Mouse (Mus musculus) thymus, postnatal 25 days (tissue): ENCODE measurements at regions not wholly inside any gene's neighbourhood (a gene's known extent, or its start where the extent isn't known, plus 50 kb on each side); places are given as distances from the start of the nearest gene placed in this dataset.

ENCODE experiments used
- DNase-seq: peaks from one replicate; pipeline ENCODE4 v3.0.0; 2022

DNA sequence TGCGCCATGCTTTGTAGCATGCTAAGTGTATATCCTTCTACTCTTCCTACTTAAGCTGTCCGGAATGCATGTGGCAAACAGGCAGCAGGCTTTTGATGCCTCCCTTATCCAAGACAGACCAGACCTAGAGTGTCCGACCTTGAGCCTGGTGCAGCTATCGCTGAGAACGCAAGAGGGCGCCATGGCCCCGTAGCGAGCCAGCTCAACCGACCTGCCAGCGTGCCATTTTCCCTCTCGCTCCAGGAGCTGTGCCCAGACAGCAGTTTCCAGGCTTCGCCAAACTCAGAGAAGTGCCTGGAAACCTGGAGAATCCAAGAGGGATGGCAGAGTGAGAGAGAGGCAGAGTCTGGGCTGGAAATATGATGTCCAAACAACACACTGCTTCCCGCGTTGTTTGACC, 155.8 kb upstream of the Gm12830 start:
- DNase-seq, result peak; percentile 58

DNA sequence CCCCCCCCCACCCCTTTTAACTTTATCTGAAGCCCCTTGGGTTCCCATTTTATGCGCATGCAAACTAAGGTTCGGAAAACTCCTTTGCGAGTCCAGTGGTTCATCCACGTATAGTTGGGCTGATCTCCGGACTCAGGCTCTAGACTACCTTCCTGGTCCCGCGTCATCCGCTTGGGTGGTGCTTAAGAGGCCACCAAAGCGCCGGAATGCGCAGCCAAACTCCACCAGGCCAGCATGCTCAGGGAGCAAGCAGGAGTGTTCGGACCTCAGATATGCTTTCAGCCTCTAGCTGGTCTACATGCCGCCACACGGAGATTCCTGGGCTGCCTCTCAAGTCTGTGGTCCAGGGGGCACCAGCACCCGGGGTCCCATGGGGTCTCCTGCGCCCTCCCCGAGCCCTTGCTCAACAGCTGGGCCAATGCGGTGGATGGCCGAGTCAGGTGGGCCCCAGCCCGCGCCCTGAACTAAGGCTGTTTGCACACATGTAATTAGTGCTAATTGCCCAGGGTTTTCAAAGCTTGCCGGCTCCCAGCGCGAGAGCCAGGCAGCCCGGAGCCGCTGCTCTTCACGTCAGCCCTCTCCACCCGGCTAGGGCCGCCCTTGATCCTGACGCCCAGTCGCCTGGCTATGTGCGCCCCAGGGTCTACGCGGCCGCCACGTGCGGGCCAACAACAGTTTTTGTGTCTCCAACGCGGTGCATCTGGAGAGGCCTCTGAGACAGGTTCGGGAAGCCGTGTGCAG, 155.1 kb upstream of the Gm12830 start:
- DNase-seq, result no peak

DNA sequence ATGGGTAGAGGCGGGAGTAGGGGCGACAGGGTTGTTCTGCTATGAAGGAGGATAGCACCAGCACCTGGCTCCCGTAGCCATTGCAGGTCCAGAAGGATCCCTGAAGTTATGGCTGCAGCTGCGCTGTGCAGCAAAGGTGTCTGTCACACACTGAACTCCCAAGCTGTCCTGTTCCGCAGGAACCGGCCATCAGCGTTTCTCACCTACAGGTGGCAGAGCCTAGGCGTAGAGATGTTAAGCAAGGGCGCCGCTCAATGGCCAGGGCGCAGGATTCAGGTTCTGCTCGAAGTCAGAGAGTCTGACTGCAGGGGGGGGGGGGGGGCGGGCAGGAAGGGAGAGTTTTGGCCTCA, 154.6 kb upstream of the Gm12830 start:
- no peak for DNase-seq

DNA sequence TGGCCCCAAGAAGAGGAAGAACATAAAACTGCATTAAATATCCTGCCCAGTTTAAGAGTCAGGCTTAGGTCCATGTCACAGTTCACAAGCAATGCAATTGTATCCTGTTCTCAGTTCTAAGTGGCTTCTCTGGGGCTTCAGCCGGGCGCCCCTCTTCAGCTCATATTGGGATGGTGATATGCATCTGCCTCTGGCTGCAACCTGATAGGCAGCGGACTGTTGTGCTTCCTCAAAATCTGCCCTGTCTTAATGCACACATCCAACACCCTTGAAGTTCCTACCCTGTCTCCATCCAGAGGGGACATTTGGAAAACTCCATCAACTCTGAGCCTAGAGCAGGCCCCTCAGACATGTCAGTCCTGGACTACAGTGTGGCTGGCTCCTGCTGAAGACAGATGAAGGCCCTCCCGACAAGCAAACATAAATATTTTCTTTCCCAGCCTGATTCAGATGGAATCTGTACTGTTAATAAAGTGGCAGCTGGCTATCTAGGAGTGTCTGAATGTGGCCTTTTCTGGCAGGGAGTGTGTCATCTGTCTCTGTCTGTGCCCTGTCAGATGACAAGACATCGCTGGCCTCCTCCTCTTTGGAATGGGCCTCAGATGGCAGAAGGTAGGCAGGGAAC, 149.3 kb upstream of the Gm12830 start:
- DNase-seq, result no peak

DNA sequence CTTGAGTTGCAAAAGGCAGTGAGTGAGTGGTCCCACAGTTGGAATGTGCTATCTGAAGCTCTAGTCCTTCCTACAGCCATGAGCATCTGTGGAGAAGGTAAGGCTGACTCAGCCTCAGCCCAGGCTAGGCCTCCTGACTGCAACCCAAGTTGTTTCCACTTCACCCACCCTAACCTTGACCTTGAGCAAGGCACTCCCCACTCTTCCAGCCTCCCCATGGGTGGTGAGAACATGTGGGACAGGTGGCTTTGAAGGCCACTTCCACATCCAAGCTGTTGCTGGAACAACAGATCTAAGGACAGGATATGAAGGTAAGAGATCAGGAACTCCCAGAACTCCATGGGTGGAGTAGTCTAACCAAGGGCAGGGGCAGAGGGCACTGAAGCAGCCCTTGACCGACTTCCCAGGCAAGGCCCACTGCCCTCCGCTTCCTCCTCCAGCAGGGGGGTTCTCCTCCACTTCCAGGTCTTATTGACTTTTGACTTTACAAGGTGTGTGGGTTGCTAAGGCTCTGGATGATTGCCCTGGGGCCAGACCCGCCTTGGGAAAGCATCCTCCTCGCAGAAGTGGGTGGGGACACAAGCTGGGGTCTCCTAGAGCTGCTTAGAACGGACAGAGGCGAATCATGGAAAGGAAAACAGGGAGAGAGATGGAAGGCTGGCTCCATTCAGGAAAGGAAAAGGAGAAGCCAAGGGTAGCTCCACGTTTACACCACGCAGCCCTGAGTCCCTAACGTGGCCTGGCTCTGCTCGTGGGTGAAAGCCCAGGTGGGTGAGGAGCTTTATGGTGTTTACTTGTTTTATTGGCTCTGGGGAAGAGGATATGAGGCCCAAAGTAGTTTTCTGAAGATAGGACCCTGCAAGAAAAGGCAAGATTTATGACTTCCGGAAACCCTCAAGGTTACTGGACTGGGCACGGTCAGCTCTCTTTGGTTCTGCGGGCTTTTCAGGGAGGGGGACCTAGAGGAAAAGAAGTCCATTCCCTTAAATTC, 144.3 kb upstream of the Gm12830 start:
- DNase-seq, result no peak

DNA sequence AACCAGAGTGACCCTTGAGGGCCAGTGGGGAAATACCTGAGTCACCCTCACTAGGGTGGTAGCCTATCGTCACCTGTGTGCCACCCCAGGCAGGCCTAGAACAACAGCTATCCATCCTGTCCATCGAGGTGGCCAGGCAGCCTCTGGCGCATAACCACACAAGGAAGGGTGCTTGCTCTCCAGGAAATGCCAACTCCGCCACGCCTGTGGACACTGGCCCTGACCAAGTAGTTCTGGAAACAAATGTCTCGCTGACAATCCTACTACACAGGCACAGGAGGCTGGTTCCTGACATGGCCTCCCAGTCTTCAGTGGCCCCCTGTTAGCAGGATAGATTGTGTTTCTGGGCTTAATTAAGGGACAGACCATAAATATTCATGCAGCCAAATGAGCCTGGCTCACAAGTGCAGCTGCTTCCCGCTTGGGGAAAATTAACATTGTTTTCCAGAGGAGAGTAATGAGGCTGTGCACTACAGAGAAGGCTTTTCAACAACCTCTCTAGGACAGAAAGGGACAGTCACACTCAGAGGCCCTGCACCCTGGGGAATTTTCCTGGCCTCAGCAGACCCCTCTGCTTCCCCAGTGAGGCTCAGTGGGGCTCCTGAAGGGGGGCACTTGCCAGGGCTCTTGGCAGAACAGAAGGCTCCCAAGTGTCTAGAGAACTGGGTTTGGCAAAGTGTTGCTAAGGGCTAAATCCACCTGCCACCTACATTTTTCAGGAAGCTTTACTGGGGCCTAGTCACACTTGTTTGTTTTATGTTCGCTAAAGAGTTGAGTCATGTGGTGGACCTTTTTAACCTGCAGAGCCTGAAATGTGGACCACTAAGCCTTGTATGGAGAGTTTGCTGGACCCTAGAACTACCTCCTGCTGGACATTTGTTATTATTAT, 143.2 kb upstream of the Gm12830 start:
- DNase-seq, result no peak

DNA sequence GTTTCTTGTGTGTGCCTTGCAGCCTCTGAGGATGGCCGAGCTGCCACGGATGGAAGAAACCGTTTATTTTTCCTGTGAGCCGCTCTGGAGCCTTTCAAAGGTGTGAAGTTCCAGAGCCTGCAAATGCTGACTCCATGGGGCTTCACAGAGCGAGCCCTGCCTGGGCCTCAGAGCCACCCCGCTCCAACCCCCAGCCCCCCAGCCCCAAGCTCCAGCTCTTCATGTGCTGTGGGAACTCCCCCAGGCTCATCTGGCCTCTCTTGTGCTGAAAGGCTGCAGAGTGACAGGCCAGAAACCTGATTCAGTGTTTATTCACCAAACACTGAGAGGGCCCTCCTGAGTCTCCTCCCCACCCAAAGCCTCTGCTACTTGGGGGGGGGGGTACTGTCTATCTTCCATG, 141.2 kb upstream of the Gm12830 start:
- no peak for DNase-seq

DNA sequence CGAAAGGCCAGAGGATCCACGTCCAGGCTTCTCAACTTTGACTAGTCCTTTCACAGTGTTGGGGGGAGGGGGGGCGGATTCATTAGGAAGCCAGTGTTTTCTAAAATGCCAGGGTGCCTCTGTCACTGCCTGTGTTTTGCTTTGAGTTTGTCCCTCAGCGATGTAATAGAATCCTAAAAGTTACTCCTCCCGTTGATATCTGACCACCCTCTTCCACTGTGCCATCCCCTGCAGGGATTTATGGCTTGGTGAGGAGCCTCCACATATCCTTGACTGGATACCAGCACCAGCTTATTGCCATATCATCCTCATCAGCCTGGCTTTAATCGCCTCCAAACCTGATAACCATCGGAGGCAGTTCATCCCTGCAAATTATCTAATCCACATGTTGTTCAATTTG, 138.6 kb upstream of the Gm12830 start:
- no peak for DNase-seq

DNA sequence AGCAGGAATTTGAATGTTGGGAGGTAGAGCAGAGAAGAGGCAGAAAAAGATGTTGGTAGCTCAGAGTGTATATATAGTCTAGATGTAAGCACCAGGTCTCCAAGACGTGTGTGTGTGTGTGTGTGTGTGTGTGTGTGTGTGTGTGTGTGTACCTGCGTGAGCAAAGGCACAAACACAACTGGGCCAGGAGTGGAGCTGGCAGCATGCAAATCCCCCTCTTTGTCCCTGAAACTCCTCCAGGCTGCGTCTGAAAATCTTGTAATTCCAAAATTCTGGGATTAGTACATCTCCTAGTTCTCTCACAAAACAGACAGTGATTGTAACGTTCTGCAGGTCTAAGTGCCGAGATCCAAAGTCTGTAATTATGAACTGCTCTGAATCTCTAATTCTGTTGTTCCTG, 137.8 kb upstream of the Gm12830 start:
- no peak for DNase-seq

DNA sequence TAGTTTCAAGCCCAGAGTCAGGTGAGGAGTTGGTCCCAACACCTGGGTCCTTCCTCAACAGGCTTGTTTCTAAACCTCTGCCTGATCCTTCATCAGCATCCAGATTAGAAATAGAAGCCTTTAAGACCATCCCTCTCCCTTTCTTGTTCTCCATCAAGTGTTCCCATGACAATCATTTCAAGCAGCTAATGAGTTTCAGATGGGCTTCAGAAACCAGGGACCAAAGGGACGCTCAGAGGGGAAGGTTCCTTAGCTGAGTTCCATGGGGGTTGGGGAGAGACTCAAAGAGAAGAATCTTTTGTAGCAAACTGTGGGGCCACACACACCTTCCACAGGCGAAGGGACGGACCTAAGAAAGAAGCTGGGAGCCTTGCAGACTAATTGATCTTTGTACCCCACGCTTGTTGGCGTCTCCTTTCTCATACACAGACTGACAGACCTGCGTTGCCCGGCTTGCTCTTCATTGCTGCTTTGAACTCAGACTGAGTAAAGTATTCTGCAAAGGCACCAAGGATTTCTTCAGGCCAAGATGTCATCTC, 136.6 kb upstream of the Gm12830 start:
- no peak for DNase-seq

DNA sequence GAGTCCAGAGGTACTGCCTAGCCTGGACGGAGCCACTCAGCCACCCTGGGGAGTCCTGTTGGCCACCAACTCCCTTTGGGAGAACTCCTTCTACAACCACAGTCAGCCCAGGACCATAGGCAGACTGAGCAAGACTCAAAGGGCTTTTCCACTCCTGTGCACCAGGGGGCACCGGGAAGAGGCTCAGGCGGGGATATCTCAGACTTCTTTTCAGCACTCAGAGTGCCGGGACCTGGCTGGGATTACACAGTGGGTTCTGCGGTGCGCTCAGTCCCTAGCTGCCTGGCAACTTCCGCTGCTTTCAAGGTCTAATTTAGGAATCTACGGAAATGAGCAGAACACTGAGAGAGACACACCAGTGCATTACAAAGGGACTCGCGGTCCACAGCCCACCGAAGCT, 136.1 kb upstream of the Gm12830 start:
- peak; percentile 30 for DNase-seq

DNA sequence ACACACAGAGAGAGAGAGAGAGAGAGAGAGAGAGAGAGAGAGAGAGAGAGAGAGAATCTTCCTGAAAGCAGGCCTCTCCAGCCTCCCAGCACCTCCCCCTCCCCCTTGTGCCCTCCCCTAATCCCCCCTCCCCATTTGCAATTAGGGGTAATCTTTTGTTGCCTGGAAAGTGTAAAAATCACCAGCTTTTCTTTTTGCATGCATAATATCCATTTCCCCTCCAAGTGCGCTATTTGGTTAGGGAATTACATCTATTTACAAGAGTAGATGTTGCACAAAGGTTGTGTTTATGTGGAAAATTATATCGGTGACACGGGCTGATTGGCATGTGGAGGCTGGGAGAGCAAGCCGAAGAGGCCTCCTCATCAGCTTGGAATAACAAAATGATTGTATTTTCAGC, 135.4 kb upstream of the Gm12830 start:
- DNase-seq, result no peak

DNA sequence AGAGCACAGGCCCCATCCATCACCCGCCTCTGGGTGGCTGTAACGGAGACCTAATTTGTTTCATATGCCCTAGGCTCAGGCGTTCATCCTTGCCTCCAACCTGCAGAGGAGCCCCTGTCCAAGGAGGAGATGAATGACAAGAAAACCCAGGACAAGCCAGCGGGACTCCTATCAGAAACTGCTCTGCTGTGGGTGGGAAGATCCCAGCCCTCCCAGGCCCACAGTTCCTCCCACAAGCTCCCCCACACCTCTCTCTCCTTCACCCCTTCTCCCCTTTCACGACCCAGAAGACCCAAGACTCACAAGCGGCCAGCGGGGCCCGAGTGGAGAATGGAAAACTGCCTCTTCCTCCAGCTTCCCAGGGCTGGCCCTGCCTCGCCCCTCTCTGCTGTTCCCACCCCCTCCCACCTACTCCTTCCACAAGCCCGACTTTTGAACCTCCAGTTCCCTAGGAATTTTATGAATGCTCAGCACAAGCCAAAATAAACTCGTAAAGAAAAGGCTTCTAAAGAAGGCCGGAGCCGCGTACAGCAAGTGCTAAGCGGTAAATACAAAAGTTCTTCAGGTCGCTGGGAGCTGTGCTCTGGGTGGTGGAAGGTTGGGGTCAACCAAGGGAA, 133.1 kb upstream of the Gm12830 start:
- DNase-seq, result no peak

DNA sequence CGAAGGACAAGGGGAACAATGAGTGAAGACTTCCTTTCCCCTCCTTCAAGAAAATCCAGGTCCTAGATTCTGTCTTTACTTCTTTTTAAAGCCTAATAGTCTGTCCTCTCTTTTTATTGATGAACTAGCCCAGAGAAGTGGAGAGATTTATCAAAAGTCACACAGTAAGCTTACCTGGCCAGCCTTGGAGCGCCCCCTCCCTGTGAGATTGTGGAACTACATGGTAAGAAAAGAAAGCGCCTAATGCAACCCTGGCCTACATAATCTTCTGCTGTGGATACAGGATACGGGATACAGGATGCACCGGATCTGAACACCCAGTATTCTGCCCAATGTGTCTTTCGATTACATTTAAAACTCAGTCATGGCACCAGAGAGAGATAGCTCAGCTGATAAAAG, 132.6 kb upstream of the Gm12830 start:
- DNase-seq, result peak; percentile 34

DNA sequence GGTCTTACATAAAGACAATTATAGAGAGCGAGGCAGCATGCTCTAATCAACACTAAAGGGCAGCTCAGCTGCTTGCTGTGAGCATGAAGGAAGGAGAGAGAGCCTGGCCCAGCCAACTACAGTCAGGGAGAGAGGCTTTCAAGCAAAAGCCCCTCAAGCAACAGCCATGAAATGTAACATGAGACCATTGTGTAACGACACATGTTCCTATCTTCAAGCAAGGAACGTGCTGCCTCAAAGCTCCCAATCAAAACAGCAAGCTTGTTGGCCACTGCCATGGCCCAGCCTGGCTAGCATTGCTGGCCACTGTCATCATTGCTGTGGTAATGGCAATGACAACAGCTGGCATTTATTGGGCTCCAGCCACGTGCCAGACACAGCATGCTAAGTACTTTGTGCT, 115.9 kb upstream of the Gm12830 start:
- no peak for DNase-seq

DNA sequence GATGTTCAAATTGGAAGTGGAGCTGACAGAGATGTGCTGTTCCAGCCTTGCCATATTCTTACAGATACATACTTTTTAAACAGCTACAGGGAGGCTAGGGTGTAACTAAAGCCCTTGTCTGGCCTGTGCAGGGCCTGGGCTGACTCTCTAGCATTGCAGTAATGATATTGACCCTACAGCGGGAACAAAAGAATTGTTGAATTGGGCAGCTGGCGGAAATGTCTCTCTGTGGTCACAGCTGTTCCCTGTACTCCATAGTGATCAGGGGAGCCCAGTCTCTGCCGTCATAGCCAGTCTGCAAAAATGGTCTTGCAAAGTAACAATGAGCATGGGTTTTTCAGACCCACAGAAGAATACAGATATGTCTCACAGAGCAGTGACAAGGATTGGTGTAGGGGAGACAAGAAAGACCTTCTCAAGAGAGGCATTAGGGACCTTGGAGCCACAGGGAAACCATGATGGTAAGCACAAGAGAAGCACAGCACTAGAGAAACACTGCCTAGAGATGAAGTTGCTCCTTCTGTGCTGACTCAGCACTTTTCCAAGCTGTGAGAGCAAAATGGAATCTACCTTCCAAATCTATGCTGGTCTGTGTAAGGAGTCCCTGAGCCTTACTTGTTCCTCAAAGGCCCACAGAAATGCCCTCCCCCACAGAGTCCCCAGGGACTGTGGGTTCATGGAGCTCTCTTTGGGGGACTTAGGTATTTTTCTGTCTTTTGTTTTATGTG, 111.2 kb upstream of the Gm12830 start:
- no peak for DNase-seq

DNA sequence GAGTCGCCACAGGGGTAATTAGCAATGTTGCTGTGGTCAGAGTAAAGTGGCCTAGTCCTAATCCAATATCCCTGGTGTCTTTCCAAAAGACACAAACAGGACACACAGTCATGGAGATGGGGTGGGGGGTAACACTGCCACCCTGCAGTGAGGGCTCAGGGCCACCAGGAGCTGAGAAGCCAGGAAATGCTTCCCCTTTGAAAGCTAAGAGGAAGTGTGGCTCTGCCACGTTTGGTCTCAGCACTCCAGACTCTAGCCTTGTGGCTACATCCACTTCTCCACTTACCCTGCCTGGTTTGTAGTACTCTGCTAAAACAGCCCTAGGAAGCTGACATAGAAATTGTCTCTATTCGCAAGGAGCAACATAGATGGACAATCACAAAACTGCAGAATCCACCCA, 110.4 kb upstream of the Gm12830 start:
- DNase-seq, result no peak

DNA sequence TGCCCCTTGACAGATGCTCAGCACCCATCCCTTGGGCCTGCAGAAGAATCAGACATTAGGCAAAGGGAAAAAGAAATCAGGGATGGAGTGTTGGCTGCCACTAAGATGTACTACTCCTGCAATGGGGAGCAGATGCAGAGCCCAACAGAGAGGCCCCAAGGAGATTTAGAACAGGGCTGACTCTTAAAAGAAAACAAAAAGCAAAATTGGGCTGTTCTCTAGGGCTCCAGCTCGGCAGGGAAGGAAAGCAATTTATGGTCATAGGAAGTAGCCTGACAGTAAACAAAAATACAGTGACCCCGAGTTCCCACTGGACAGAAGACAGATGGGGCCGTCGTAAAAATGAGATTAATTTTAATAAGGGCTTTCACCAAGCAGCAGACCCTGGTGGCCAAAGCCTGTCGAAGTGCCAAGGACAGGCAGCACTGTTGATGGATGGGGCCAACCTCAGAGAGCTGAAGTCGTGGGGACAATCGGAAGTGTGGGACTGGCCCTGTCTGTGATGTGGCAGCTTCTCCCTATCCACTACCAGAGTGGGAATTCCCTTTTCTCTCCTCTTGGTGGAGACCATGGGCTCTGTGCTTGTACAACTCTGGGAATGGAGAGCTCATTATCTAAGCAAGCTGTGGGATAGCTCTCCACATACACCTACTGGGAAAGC, 109.4 kb upstream of the Gm12830 start:
- DNase-seq, result no peak

DNA sequence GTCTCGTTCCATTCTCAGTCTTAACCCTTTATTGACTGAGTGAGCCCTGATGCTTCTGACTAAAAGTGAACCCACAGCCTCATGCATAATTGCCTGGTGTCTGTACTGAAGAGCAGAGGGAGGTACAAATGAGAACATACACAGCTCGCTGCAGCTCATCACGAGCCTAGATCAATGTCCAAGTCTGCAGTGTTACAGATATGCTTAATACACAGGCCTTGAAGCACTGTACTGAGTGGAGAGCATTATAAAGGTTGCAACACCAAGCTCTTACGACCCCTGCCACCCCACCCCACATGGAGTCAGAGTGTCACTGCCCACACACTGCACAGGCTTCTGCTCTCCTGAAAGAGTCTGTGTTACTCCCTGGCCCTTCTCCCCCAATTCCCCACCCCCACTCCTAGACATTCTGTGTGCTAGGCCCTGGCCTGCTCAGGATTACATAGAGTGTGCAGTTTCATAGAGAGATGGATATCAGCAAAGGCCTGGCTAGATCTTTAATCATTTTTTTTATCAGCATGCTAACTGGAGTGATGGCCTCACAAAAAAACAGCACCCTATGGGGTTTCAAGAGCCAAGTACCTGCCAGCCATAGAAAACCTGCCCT, 108.5 kb upstream of the Gm12830 start:
- no peak for DNase-seq

DNA sequence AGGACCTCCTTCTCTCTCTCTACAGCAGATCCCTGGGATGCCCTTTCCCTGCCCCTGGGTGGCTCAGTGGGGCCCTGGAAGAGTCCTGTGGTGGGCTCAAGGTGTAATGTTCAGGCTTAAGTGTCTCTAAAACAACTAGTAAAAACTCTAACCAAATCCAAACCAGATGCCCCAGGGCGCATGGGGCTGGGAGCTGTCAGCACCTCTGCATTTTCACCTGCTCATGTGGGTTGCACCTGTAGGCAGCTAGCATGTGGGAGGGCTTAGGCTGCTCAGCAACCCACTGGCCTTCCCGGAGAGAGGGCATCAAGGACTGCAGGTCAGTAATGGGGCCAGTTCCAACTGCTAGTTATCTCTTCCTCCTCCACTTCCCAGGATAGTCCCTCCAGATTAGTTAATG, 104.8 kb upstream of the Gm12830 start:
- no peak for DNase-seq
